Mouse (Mus musculus) liver, adult 10 weeks (tissue): ENCODE measurements around the gene Orc3. TPM values are rescaled to one million over a fixed set of nuclear protein-coding genes. Genes with fewer than 3 reads are reported as not detected.

Source experiments
- polyA plus RNA-seq: library from polyadenylated mRNA; stranded (reverse); fragments of 350-450 nt; fragmentation: Illumina TruSeq; extraction: RNeasy Lipid Tissue Mini Kit (QIAGEN cat#74804); gene quantifications from one replicate; pipeline ENCODE4 v1.2.3, GENCODE M21; 2014; ENCODE audit warnings: low read depth, low replicate concordance

Gene Orc3
- 44.7 TPM for polyA plus RNA-seq

DNA sequence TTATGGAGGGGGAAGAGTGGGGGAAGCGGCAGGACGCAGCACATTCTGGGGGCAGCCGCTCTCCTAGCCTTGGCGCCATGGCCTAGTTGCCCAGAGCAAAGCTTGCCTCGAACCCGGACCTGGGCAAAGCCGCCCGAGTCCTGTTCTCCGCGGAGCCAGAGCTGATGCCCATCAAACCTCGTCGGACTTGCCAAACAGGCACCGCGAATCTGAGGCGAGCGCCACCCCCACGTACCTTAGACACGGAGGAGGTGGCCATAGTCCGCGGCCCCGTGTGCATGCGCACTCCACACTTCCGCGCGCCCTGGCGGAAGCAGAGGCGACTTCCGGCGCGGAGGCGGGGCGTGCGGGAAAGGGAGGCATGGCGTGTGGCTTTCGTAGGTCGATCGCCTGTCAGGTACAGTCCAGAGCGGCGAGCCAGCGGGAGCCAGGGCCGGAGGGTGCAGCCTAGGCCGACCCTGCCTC lies at the start of gene Orc3, which contains the start of gene Rars2:
Gene Orc3 (minus strand): TSS at position 315 of the 465 bp plus-strand sequence.
Gene Rars2 (plus strand): TSS at position 328 of the 465 bp plus-strand sequence.

DNA sequence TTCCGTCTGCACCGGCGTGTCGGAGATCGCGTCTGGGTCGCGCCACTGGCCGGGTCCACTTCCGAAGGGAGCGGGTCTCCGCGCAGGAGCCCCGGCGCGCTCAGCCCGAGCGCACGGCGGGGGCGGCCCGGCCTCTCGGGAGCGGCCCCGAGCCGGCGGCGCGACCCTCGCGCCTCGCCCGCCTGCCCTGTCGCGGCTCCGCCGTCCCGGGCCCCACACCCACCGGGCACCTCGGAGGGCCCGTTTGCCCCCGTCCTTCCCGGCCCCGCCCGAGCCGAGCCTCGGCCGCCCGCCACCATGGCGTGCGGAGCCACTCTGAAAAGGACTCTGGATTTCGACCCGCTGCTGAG lies 64.0 kb downstream of the Orc3 start, which contains the start of gene Akirin2:
Gene Akirin2 (plus strand): TSS at position 190 of the 350 bp plus-strand sequence.

Other genes with a start within 250 kb of the Orc3 start
- gene Akirin2, start 64.0 kb downstream of the Orc3 start, polyA plus RNA-seq = 57.7 TPM
- gene Rars2, start within 50 bp of the Orc3 start, polyA plus RNA-seq = 22.2 TPM
- gene Slc35a1, start 72.5 kb upstream of the Orc3 start, polyA plus RNA-seq = 51.2 TPM
- not detected for gene Cfap206, start 115.3 kb upstream of the Orc3 start, polyA plus RNA-seq
- gene Gm136, start 141.3 kb upstream of the Orc3 start, polyA plus RNA-seq = not detected
- 63.8 TPM for gene Smim8, start 163.5 kb upstream of the Orc3 start, polyA plus RNA-seq